Mouse (Mus musculus): ENCODE results near the gene Gse1.

DNA sequence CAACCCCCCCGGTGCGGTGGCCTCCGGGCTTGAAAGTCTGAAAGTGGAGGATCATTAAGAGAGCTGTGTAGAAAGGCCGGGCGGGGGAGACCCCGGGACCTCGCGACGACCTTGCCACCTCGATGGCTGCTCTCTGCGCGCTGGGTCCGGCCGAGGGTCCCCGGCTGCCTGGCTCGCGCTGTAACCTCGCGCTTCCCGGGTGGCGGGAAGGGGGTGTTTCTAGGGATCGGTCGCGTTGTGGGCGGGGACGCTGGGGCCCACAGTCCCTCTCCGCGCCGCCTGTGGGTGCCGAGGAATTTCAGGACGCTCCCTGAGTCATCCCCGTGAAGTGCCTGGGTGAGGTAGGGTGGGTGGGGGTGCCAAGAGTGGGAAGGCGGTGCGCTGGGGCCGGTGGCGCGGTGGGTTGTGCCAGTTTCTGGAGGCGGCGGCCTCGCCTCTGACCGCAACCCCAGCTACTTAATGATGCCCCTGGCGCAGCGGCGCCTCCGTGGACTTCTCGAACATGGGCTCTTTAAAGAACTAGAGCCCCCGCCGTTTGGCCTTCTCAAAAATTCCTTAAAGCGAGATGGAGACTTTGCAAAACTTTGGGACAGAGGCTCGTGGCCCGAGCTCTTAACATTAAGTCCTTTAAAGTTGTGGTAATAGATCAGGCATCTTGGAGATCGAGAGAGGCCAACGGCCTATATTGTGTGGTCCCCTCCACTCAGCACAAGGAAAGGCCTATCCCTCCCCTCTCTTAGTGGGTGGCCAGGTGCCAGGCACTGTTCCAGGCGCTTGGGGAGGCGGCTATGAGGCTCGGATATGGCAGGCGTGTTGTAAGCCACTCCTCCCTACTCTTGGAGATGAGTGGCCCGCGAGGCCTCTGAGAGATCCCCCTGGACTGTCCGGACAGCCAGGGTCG lies 308.3 kb downstream of the Gse1 start:
- TF ChIP-seq CTCF (IDR thresholded peaks at IDR 0.05; ENCODE audit: borderline replicate concordance, extremely low read depth, insufficient read depth, insufficient read length), result no peak
- TF ChIP-seq POLR2A (IDR thresholded peaks at IDR 0.05; ENCODE audit: borderline replicate concordance, extremely low read depth, insufficient read depth, insufficient read length, poor library complexity, severe bottlenecking), result no peak

Measured in brain, embryonic 14.5 days (tissue).